Mouse (Mus musculus) hematopoietic stem cell, adult 5-6 weeks (primary cell): Measurements from ENCODE around the gene Gpc6. TPM values are rescaled to one million over a fixed set of nuclear protein-coding genes. Genes with fewer than 3 reads are reported as not detected.

Source experiments
- ATAC-seq, 2 experiments: fragments of 125-278 bp in 1 of 2; replicated peaks in 1 of 2; 2 replicates each; pipeline ENCODE4 v1.8.0; 2016 to 2017; ENCODE audit warnings: inconsistent platforms in 2 of 2, mild to moderate bottlenecking in 2 of 2, moderate number of reproducible peaks in 2 of 2, low read depth in 1 of 2, moderate TSS enrichment in 1 of 2; ENCODE audit not compliant: low FRiP score in 2 of 2, poor library complexity in 2 of 2, severe bottlenecking in 2 of 2, insufficient read depth in 1 of 2, low TSS enrichment in 1 of 2
- total RNA-seq: library from RNA; stranded (forward); fragments of 172-1452, 232-1000 nt; gene quantifications from 2 replicates; pipeline ENCODE4 v1.2.3, GENCODE M21; 2017

Gene Gpc6
- total RNA-seq, 1 experiment from 2014 or later, result not detected

- peak; percentile 52 to 54; a peak in 3 of 4 replicates for ATAC-seq
Observed at GRCm38 (mm10) chr14:117760830-117761517, 835.9 kb downstream of the Gpc6 start.

- ATAC-seq, result peak; percentile 14 to 41; a peak in 2 of 4 replicates
Observed at GRCm38 (mm10) chr14:117762934-117763333, 837.8 kb downstream of the Gpc6 start.

GRCm38 (mm10) chr14:117767861-117768260, 842.7 kb downstream of the Gpc6 start:
- no peak for ATAC-seq

DNA sequence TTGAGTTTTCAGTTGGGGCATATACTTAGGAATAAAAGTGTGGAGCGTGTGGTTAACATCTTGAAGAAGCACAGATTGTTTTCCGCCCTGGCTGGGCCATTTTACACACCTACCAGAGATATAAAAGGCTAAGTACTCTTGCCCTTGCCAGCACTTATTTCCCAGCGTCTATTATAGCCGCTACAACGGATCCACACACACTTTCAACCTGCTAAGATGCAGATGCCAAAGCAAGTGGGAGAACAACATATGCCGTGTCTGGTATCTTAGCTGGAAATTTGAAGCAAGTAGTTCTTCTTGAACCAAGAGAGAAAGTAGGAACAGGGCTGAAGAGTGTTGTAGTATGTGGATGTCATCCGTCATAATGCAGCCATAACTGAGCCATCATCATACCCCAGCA, 843.6 kb downstream of the Gpc6 start:
- no peak for ATAC-seq

DNA sequence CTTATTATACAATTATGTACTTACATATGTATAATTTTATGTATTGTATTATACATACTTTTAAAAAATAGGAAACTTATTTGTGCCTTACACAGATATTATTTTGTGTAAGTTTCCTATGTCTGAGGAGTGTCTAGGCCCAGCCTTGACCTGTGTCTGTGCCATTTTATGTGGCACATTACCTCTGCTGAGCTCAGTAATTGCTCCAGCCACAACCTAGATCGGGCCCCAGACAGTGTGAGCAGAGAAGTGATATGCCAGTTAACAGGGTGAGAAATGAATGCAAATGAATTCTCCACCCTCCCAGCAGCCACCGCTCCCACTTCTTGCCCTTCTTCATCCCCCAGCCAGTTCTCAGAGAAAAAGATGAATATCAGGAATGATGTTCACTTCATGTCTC, 848.3 kb downstream of the Gpc6 start:
- no peak for ATAC-seq

DNA sequence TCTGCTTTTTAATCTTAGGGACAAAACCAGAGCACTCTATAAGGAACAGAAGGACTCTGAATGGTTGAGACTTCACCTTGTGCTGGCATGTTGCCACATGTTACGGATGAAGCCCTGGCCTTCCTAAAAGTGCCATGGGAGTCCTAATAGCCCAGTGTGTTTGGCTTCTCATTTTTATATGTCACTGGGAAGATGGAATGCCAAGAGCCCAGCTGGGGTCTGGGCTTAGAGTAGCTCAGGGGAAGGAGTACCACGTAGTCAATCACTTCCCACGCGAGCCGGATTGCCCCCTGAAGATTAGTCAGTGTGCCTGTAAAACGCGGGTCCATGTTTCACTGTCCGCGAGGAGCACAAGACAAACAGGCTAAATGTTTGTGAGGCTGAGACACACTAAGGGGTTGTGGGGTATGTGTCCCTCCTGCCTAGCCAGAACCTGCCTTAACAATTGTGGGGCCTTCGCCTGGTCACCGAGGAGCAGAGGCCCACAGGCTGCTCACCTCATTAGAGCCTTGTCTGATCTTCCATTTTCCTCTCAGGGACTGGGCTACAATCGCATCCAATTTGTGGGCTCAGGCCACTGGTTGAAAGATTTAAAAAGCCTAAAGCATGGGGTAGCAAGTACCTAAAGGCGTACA, 852.9 kb downstream of the Gpc6 start:
- ATAC-seq, result 0 out of 4 replicates have a peak, but pooled peaks of 1 of the 2 experiments have one; percentile 1

DNA sequence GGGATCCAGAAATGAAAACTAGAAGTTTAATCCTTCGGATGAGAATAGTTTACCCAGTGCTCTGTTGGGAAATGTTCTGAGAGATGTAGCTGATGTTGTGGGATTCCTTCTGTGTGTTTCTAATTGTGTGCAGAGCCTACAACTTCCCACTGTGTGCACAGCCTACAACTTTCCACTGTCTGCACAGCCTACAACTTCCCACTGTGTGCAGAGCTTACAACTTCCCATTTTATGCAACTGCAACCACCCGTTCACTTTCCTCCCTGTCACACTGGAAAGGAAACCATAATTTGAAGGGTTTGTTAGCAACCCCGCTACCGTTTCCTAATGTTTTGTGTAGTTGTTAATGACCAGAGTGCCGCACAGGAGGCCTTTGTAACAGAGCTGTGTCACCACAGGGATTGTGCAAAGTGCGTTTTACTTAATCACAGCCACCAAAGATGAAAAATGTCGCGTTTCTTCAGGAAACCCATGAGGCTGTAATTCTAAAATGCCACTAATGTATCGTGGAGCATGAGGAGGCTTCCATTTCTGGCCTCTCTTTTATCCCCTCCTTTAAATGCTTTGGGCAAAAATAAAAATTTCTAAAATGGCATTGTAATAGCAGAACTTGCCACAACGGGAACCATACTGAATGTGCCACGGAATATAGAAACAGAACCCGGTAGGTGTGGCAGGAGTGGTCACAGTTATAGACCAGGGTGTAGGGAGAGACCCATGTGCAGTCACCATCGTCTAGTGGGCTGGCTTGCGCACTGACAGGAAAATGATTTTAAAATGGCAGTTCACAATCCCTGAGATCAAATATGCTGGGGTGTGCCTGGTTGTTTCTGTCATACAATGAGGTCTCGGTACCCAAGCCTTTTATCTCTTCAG, 853.7 kb downstream of the Gpc6 start:
- peak; percentile 95 for ATAC-seq

DNA sequence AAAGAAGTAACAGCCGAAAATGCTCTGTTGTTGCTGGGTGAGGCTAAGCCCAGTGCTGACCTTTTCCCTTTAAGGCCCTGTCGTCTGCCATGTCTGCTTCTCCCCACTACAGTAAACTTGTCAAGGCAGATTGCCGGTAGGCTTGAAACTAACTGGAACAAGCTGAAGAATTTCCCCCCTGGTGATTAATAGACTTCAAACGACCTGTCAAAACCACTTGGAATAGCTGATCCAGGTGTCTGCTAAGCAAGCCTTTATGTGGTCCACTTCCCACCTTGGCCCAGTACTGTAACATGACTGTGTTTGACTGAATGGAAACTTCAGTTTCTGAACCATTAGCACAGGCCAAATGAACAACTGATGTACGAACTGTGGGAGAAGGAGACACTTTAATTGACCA, 856.6 kb downstream of the Gpc6 start:
- ATAC-seq, result no peak

DNA sequence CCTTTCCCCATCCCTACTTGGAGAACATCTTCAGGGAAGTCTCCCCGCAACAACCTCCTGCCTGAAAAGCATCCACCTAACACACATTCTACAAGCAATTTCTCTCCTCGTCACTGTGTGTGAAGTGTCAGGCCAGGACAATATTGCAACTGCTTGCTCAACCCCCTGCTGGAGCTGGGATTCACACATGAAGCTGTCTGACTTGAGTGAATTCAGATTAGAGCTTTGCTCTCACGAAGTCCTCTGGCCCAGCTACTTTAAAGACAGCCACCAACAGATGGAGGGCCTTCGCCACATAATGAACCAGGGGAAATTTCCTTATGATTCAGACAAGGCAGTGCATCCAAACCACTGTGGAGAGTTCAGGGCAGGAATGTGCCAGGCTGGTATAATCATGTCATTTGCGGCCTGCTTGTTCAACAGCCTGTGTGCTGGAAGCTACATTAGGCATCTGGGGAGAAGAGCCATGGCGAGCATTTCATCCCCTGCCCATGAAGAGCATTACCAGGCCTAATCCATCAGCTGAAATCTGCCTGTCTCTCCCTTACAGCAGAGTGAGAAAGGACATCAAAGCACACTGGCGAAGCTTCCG, 858.7 kb downstream of the Gpc6 start:
- ATAC-seq, result no peak

DNA sequence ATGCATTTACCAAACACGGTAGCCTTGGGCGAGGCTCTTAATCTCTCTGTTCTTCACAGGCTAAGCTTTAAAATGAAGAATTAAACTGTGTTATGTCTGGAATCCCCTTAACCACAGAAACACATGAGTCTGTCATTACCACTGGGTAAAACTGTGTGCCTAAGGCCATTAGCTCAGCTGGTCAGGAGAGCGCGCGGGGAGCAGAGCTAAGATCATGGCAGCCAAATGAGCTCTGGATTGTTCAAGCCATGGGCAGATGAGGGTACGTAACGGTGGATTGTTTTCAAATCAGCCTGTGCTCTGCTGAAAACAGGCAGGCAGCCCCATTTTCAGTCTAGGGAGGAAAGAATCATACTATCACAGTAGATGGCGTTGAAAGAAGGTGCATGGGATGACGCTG, 859.8 kb downstream of the Gpc6 start:
- ATAC-seq, result no peak

GRCm38 (mm10) chr14:117785507-117786085, 860.5 kb downstream of the Gpc6 start:
- no peak for ATAC-seq

DNA sequence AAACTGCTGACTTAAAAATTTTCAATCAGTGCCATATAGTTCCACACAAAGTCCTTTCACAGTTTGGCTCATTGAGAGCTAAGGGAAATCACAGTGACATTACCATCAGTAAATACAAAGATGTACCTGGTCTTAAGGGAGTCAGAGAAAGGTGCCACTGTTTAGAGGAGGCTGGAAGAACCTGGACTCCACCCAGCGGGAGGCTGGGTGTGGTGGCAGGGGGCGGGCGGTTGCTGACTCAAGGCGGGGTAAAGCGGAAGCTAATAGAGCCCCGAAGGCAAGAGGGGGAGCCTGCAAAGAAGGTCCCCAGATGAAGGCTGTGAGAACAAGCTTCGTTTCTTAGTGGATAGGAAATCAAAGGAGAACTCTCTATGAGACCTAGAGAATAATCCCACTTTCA, 861.5 kb downstream of the Gpc6 start:
- peak; percentile 52 to 78; a peak in 3 of 4 replicates for ATAC-seq

DNA sequence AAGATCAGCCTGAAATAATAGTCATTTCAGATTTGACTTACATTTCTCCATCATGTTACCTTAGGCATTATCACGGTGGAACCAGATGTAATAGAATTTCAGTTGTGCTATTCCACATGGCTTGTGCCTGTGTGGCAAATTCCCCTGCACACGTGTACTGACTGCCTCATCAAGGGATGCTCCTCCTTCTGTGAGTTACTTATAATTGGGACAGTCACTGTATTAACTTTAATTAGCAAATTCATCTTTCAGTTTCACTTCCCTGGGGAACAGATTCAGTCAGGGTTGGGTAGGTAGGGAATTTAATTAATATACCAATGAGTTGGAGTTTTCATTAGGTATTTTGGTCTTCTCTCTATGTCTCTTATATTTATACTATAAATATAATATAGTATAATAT, 869.8 kb downstream of the Gpc6 start:
- ATAC-seq, result no peak

GRCm38 (mm10) chr14:117796661-117797060, 871.5 kb downstream of the Gpc6 start:
- ATAC-seq, result no peak

DNA sequence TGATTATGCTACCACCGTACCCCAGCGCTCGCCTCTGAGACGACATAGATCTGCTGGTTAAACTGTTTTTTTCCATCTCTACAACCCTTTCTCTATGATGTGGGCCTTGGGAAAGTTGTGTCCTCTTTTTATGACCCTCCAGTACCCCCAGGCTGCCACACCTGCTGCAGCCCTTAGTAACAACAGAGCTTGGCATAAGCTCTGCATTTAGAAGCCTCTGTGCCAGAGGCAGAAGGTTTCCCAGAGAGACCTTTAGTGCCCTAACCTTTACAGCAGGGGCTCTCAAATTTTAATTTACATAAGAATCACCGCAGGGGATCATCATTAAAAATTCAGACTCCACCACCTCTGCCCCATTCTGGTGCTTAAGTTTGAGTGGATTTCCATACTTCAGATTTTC, 875.3 kb downstream of the Gpc6 start:
- ATAC-seq, result no peak

GRCm38 (mm10) chr14:117807846-117808245, 882.7 kb downstream of the Gpc6 start:
- ATAC-seq, result no peak

GRCm38 (mm10) chr14:117808326-117808725, 883.2 kb downstream of the Gpc6 start:
- ATAC-seq, result no peak
